Mouse (Mus musculus): ENCODE measurements around the gene Cdc42ep5. TPM values are rescaled to one million over a fixed set of nuclear protein-coding genes. Genes with fewer than 3 reads are reported as not detected.
"Not testable (repeated sequence)": the region's sequence is repeated elsewhere in the genome, so short reads cannot be mapped to it uniquely, and the experiment has no call there.

Gene Cdc42ep5
- 1.6 and 2.7 TPM in 2 replicates for polyA plus RNA-seq (2012; rRNA removed)

- no peak for TF ChIP-seq CTCF (IDR thresholded peaks at IDR 0.05; ENCODE audit: borderline replicate concordance, insufficient read depth, low read depth, low read length)
- TF ChIP-seq POLR2A (IDR thresholded peaks at IDR 0.05; ENCODE audit: borderline replicate concordance, insufficient read depth, low read length): no peak
- Histone ChIP-seq H3K27me3 (ENCODE audit: control insufficient read depth, insufficient read depth, low read length) (no peaks in the 10 kb centered on the region), H3K4me1 (ENCODE audit: control insufficient read depth, insufficient read depth, low read length) (no peaks in the 10 kb centered on the region), H3K4me3 (replicated peaks; ENCODE audit: insufficient read depth, low read depth, low read length) (no peak within 1 kb of the TSS), H3K27ac (ENCODE audit: insufficient read depth, low read length) (no peak within 1 kb of the TSS)
- no peak for DNase-seq
- WGBS: 1% methylated on average over 20 of the region's 20 CpGs
Measured at GRCm38 (mm10) chr7:4164090-4164910, at the start of gene Cdc42ep5. TSS of gene Cdc42ep5 (minus strand) at chr7:4164860.

GRCm38 (mm10) chr7:4213436-4213835 is 48.8 kb upstream of the Cdc42ep5 start:
- DNase-seq; H3K27me3 ChIP-seq (ENCODE audit: control insufficient read depth, insufficient read depth, low read length); H3K4me1 ChIP-seq (ENCODE audit: control insufficient read depth, insufficient read depth, low read length); H3K4me3 ChIP-seq (replicated peaks; ENCODE audit: insufficient read depth, low read depth, low read length); H3K27ac ChIP-seq (ENCODE audit: insufficient read depth, low read length): not testable (repeated sequence)

GRCm38 (mm10) chr7:4208626-4209025 is 44.0 kb upstream of the Cdc42ep5 start:
- WGBS: 52% methylated on average over 2 of the region's 2 CpGs
- no peak for DNase-seq

GRCm38 (mm10) chr7:4207126-4207525 is 42.5 kb upstream of the Cdc42ep5 start:
- TF ChIP-seq POLR2A (IDR thresholded peaks at IDR 0.05; ENCODE audit: borderline replicate concordance, insufficient read depth, low read length) (no peak), CTCF (IDR thresholded peaks at IDR 0.05; ENCODE audit: borderline replicate concordance, insufficient read depth, low read depth, low read length) (no peak)
- Histone ChIP-seq H3K4me1 (ENCODE audit: control insufficient read depth, insufficient read depth, low read length) (no peaks in the 10 kb centered on the region), H3K4me3 (replicated peaks; ENCODE audit: insufficient read depth, low read depth, low read length) (no peak overlapping the region), H3K27me3 (ENCODE audit: control insufficient read depth, insufficient read depth, low read length) (no peaks in the 10 kb centered on the region), H3K27ac (ENCODE audit: insufficient read depth, low read length) (no peak overlapping the region)
- WGBS: 61% methylated on average over 1 of the region's 1 CpGs
- no peak for DNase-seq

More at GRCm38 (mm10) chr7:4208626-4209025, 44.0 kb upstream of the Cdc42ep5 start:
- Histone ChIP-seq H3K4me3 (replicated peaks; ENCODE audit: insufficient read depth, low read depth, low read length) (no peak overlapping the region), H3K27ac (ENCODE audit: insufficient read depth, low read length) (no peak overlapping the region), H3K4me1 (ENCODE audit: control insufficient read depth, insufficient read depth, low read length) (no peaks in the 10 kb centered on the region), H3K27me3 (ENCODE audit: control insufficient read depth, insufficient read depth, low read length) (no peaks in the 10 kb centered on the region)
- TF ChIP-seq POLR2A (IDR thresholded peaks at IDR 0.05; ENCODE audit: borderline replicate concordance, insufficient read depth, low read length) (no peak), CTCF (IDR thresholded peaks at IDR 0.05; ENCODE audit: borderline replicate concordance, insufficient read depth, low read depth, low read length) (no peak)

- Histone ChIP-seq H3K4me1 (ENCODE audit: control insufficient read depth, insufficient read depth, low read length) (no peaks in the 10 kb centered on the region), H3K4me3 (replicated peaks; ENCODE audit: insufficient read depth, low read depth, low read length) (no peak overlapping the region), H3K27ac (ENCODE audit: insufficient read depth, low read length) (no peak overlapping the region), H3K27me3 (ENCODE audit: control insufficient read depth, insufficient read depth, low read length) (no peaks in the 10 kb centered on the region)
- 46% methylated on average over 3 of the region's 3 CpGs for WGBS
- TF ChIP-seq POLR2A (IDR thresholded peaks at IDR 0.05; ENCODE audit: borderline replicate concordance, insufficient read depth, low read length) (no peak), CTCF (IDR thresholded peaks at IDR 0.05; ENCODE audit: borderline replicate concordance, insufficient read depth, low read depth, low read length) (no peak)
- DNase-seq: no peak
Measured at GRCm38 (mm10) chr7:4178438-4178837, 13.8 kb upstream of the Cdc42ep5 start.

GRCm38 (mm10) chr7:4170193-4170938 is 5.7 kb upstream of the Cdc42ep5 start:
- TF ChIP-seq CTCF (IDR thresholded peaks at IDR 0.05; ENCODE audit: borderline replicate concordance, insufficient read depth, low read depth, low read length) (no peak), POLR2A (IDR thresholded peaks at IDR 0.05; ENCODE audit: borderline replicate concordance, insufficient read depth, low read length) (no peak)
- no peak overlapping the region for H3K4me3 ChIP-seq (replicated peaks; ENCODE audit: insufficient read depth, low read depth, low read length)
- no peaks in the 10 kb centered on the region for H3K4me1 ChIP-seq (ENCODE audit: control insufficient read depth, insufficient read depth, low read length)
- no peaks in the 10 kb centered on the region for H3K27me3 ChIP-seq (ENCODE audit: control insufficient read depth, insufficient read depth, low read length)
- WGBS: 72% methylated on average over 6 of the region's 6 CpGs
- H3K27ac ChIP-seq (ENCODE audit: insufficient read depth, low read length): no peak overlapping the region
- DNase-seq: no peak

- TF ChIP-seq POLR2A (IDR thresholded peaks at IDR 0.05; ENCODE audit: borderline replicate concordance, insufficient read depth, low read length): no peak
- no peak for TF ChIP-seq CTCF (IDR thresholded peaks at IDR 0.05; ENCODE audit: borderline replicate concordance, insufficient read depth, low read depth, low read length)
- no peak for DNase-seq
- no peaks in the 10 kb centered on the region for H3K4me1 ChIP-seq (ENCODE audit: control insufficient read depth, insufficient read depth, low read length)
- H3K27me3 ChIP-seq (ENCODE audit: control insufficient read depth, insufficient read depth, low read length): no peaks in the 10 kb centered on the region
- no peak overlapping the region for H3K4me3 ChIP-seq (replicated peaks; ENCODE audit: insufficient read depth, low read depth, low read length)
- H3K27ac ChIP-seq (ENCODE audit: insufficient read depth, low read length): no peak overlapping the region
Measured at GRCm38 (mm10) chr7:4167098-4167497, 2.4 kb upstream of the Cdc42ep5 start.

GRCm38 (mm10) chr7:4165286-4165685 is 626 bp upstream of the Cdc42ep5 start:
- H3K4me3 ChIP-seq (replicated peaks; ENCODE audit: insufficient read depth, low read depth, low read length): no peak overlapping the region
- WGBS: 19% methylated on average over 3 of the region's 3 CpGs
- TF ChIP-seq POLR2A (IDR thresholded peaks at IDR 0.05; ENCODE audit: borderline replicate concordance, insufficient read depth, low read length) (no peak), CTCF (IDR thresholded peaks at IDR 0.05; ENCODE audit: borderline replicate concordance, insufficient read depth, low read depth, low read length) (no peak)
- H3K4me1 ChIP-seq (ENCODE audit: control insufficient read depth, insufficient read depth, low read length): no peaks in the 10 kb centered on the region
- DNase-seq: no peak
- H3K27ac ChIP-seq (ENCODE audit: insufficient read depth, low read length): no peak overlapping the region
- H3K27me3 ChIP-seq (ENCODE audit: control insufficient read depth, insufficient read depth, low read length): no peaks in the 10 kb centered on the region

All from cerebellum, adult 2 months (tissue).